Mouse (Mus musculus): ENCODE data around the gene Lrrc3c. TPM values are rescaled to one million over a fixed set of nuclear protein-coding genes. Genes with fewer than 3 reads are reported as not detected.

Lrrc3c gene
- total and polyA plus RNA-seq, 2 experiments from 2014 or later, result not detected

GRCm38 (mm10) chr11:98595021-98595420, 3.1 kb upstream of the Lrrc3c start:
- H3K4me3 ChIP-seq (ENCODE audit: low read depth, low read length), result no peak overlapping the region
- TF ChIP-seq CTCF (IDR thresholded peaks at IDR 0.05; ENCODE audit: low read depth), result no peak
- H3K36me3 ChIP-seq (ENCODE audit: insufficient read depth), result no peaks in the 10 kb centered on the region
- DNase-seq (no peak), ATAC-seq (no peak)
- no peak overlapping the region for H3K27ac ChIP-seq (ENCODE audit: low read depth, low read length)
- H3K4me1 ChIP-seq (ENCODE audit: insufficient read depth), result no peaks in the 10 kb centered on the region
- no peak overlapping the region for H3K9ac ChIP-seq
- H3K4me2 ChIP-seq (ENCODE audit: low read depth), result no peak overlapping the region
- H3K27me3 ChIP-seq (ENCODE audit: insufficient read depth, low read length), result no peaks in the 10 kb centered on the region
- H3K9me3 ChIP-seq (ENCODE audit: low read length), result no peaks in the 10 kb centered on the region
- WGBS, result 79% methylated on average over 6 of the region's 6 CpGs

GRCm38 (mm10) chr11:98595473-98595872, 2.6 kb upstream of the Lrrc3c start:
- no peak overlapping the region for H3K9ac ChIP-seq
- H3K4me2 ChIP-seq (ENCODE audit: low read depth), result no peak overlapping the region
- no peaks in the 10 kb centered on the region for H3K36me3 ChIP-seq (ENCODE audit: insufficient read depth)
- whole genome bisulfite sequencing, result 81% methylated on average over 10 of the region's 10 CpGs
- TF ChIP-seq CTCF (IDR thresholded peaks at IDR 0.05; ENCODE audit: low read depth), result no peak
- H3K4me3 ChIP-seq (ENCODE audit: low read depth, low read length), result no peak overlapping the region
- ATAC-seq (no peak), DNase-seq (no peak)
- no peak overlapping the region for H3K27ac ChIP-seq (ENCODE audit: low read depth, low read length)
- no peaks in the 10 kb centered on the region for H3K9me3 ChIP-seq (ENCODE audit: low read length)
- H3K27me3 ChIP-seq (ENCODE audit: insufficient read depth, low read length), result no peaks in the 10 kb centered on the region; the same call in 1 of the 2 replicates
- no peaks in the 10 kb centered on the region for H3K4me1 ChIP-seq (ENCODE audit: insufficient read depth)

GRCm38 (mm10) chr11:98595955-98596354, 2.1 kb upstream of the Lrrc3c start:
- 84% methylated on average over 3 of the region's 3 CpGs for WGBS
- H3K9me3 ChIP-seq (ENCODE audit: low read length), result no peaks in the 10 kb centered on the region
- no peak for TF ChIP-seq CTCF (IDR thresholded peaks at IDR 0.05; ENCODE audit: low read depth)
- no peak overlapping the region for H3K9ac ChIP-seq
- DNase-seq, result no peak
- no peaks in the 10 kb centered on the region for H3K36me3 ChIP-seq (ENCODE audit: insufficient read depth)
- H3K4me2 ChIP-seq (ENCODE audit: low read depth), result no peak overlapping the region
- no peak overlapping the region for H3K4me3 ChIP-seq (ENCODE audit: low read depth, low read length)
- no peaks in the 10 kb centered on the region for H3K4me1 ChIP-seq (ENCODE audit: insufficient read depth)
- H3K27ac ChIP-seq (ENCODE audit: low read depth, low read length), result no peak overlapping the region
- no peaks in the 10 kb centered on the region; the same call in 1 of the 2 replicates for H3K27me3 ChIP-seq (ENCODE audit: insufficient read depth, low read length)
- no peak for ATAC-seq

- no peak overlapping the region for H3K27ac ChIP-seq (ENCODE audit: low read depth, low read length)
- no peak overlapping the region for H3K4me2 ChIP-seq (ENCODE audit: low read depth)
- H3K4me1 ChIP-seq (ENCODE audit: insufficient read depth), result no peaks in the 10 kb centered on the region
- no peak overlapping the region for H3K4me3 ChIP-seq (ENCODE audit: low read depth, low read length)
- TF ChIP-seq CTCF (IDR thresholded peaks at IDR 0.05; ENCODE audit: low read depth), result peak; percentile 66
- H3K36me3 ChIP-seq (ENCODE audit: insufficient read depth), result no peaks in the 10 kb centered on the region
- no peaks in the 10 kb centered on the region for H3K9me3 ChIP-seq (ENCODE audit: low read length)
- DNase-seq (peak; percentile 26), ATAC-seq (no peak)
- WGBS, result 41% methylated on average over 6 of the region's 6 CpGs
- no peak overlapping the region for H3K9ac ChIP-seq
- H3K27me3 ChIP-seq (ENCODE audit: insufficient read depth, low read length), result no peaks in the 10 kb centered on the region; the same call in 1 of the 2 replicates
Observed at GRCm38 (mm10) chr11:98597363-98597762, 728 bp upstream of the Lrrc3c start.

GRCm38 (mm10) chr11:98598851-98599290, 780 bp downstream of the Lrrc3c start:
- Histone ChIP-seq H3K9me3 (ENCODE audit: low read length) (no peaks in the 10 kb centered on the region), H3K9ac (no peak overlapping the region), H3K4me3 (ENCODE audit: low read depth, low read length) (no peak overlapping the region), H3K4me1 (ENCODE audit: insufficient read depth) (no peaks in the 10 kb centered on the region), H3K36me3 (ENCODE audit: insufficient read depth) (no peaks in the 10 kb centered on the region), H3K27ac (ENCODE audit: low read depth, low read length) (no peak overlapping the region), H3K27me3 (ENCODE audit: insufficient read depth, low read length) (no peaks in the 10 kb centered on the region; the same call in 1 of the 2 replicates), H3K4me2 (ENCODE audit: low read depth) (peak overlapping the region; percentile 26)
- ATAC-seq (peak; percentile 61), DNase-seq (peak; percentile 35)
- 44% methylated on average over 18 of the region's 18 CpGs for WGBS
- TF ChIP-seq CTCF (IDR thresholded peaks at IDR 0.05; ENCODE audit: low read depth), result no peak

GRCm38 (mm10) chr11:98599291-98599690, 1.2 kb downstream of the Lrrc3c start:
- ATAC-seq (no peak), DNase-seq (no peak)
- H3K4me3 ChIP-seq (ENCODE audit: low read depth, low read length), result no peak overlapping the region
- H3K27me3 ChIP-seq (ENCODE audit: insufficient read depth, low read length), result no peaks in the 10 kb centered on the region; the same call in 1 of the 2 replicates
- H3K9me3 ChIP-seq (ENCODE audit: low read length), result no peaks in the 10 kb centered on the region
- 38% methylated on average over 18 of the region's 18 CpGs for WGBS
- no peak for TF ChIP-seq CTCF (IDR thresholded peaks at IDR 0.05; ENCODE audit: low read depth)
- H3K27ac ChIP-seq (ENCODE audit: low read depth, low read length), result no peak overlapping the region
- peak overlapping the region; percentile 26 for H3K4me2 ChIP-seq (ENCODE audit: low read depth)
- no peaks in the 10 kb centered on the region for H3K4me1 ChIP-seq (ENCODE audit: insufficient read depth)
- no peaks in the 10 kb centered on the region for H3K36me3 ChIP-seq (ENCODE audit: insufficient read depth)
- no peak overlapping the region for H3K9ac ChIP-seq

GRCm38 (mm10) chr11:98602090-98602690, 4.1 kb downstream of the Lrrc3c start:
- Histone ChIP-seq H3K36me3 (ENCODE audit: insufficient read depth) (no peaks in the 10 kb centered on the region), H3K9ac (no peak overlapping the region), H3K27me3 (ENCODE audit: insufficient read depth, low read length) (no peaks in the 10 kb centered on the region; the same call in 1 of the 2 replicates), H3K27ac (ENCODE audit: low read depth, low read length) (no peak overlapping the region), H3K4me1 (ENCODE audit: insufficient read depth) (no peaks in the 10 kb centered on the region), H3K9me3 (ENCODE audit: low read length) (no peaks in the 10 kb centered on the region), H3K4me3 (ENCODE audit: low read depth, low read length) (no peak overlapping the region), H3K4me2 (ENCODE audit: low read depth) (peak overlapping the region; percentile 39)
- no peak for ATAC-seq
- TF ChIP-seq CTCF (IDR thresholded peaks at IDR 0.05; ENCODE audit: low read depth), result no peak
- 2% methylated on average over 20 of the region's 20 CpGs for WGBS
- DNase-seq, result no peak

Measured in forebrain, postnatal 0 days (tissue).